Mouse (Mus musculus): ENCODE measurements around the gene Rnf182. TPM values are rescaled to one million over a fixed set of nuclear protein-coding genes. Genes with fewer than 3 reads are reported as not detected.

The Rnf182 gene
- total RNA-seq (2021) (under 1 TPM; 0.05 to 0.07 TPM), polyA plus RNA-seq (2012; rRNA removed) (0.12 and 0.16 TPM in 2 replicates)
- long read RNA-seq = 0 reads

- Histone ChIP-seq H3K79me2 (replicated peaks; ENCODE audit: control insufficient read depth, insufficient read depth, low read length) (no peaks in the 10 kb centered on the region), H3K4me1 (ENCODE audit: control insufficient read depth, insufficient read depth, low read length) (peaks cover 2% of the 10 kb centered on the region; the same call in 1 of the 2 replicates), H3K36me3 (ENCODE audit: control insufficient read depth, insufficient read depth, low read length) (no peaks in the 10 kb centered on the region), H3K4me3 (peak within 1 kb of the TSS; percentile 57), H3K27ac (no peak within 1 kb of the TSS), H3K27me3 (ENCODE audit: control insufficient read depth, insufficient read depth, low read length) (peaks cover 4% of the 10 kb centered on the region), H3K9ac (ENCODE audit: low read depth, low read length) (peak within 1 kb of the TSS; percentile 68)
- intact Hi-C loops (cut with DNase I) = no loop called here
- TF ChIP-seq EP300 (IDR thresholded peaks at IDR 0.05; ENCODE audit: insufficient read depth, low read depth, low read length) (no peak), POLR2A (IDR thresholded peaks at IDR 0.05; ENCODE audit: insufficient read depth, low read depth, low read length) (no peak), CTCF (IDR thresholded peaks at IDR 0.05) (no peak)
- peak; percentile 74 to 78 for DNase-seq
- WGBS = 2% methylated on average over 57 of the region's 58 CpGs
Observed at GRCm38 (mm10) chr13:43615577-43616254, at the start of gene Rnf182. TSS of gene Rnf182 (plus strand) at chr13:43615710.

- 90% methylated on average over 8 of the region's 8 CpGs for WGBS
- intact Hi-C loops (cut with DNase I) = no loop called here
- peak in 1 of 2 experiments; percentile 11 for DNase-seq
Observed at GRCm38 (mm10) chr13:43566184-43566583, 49.3 kb upstream of the Rnf182 start.

GRCm38 (mm10) chr13:43567141-43567891 is 48.2 kb upstream of the Rnf182 start:
- Histone ChIP-seq H3K36me3 (ENCODE audit: control insufficient read depth, insufficient read depth, low read length) (no peaks in the 10 kb centered on the region), H3K79me2 (replicated peaks; ENCODE audit: control insufficient read depth, insufficient read depth, low read length) (no peaks in the 10 kb centered on the region), H3K4me1 (ENCODE audit: control insufficient read depth, insufficient read depth, low read length) (no peaks in the 10 kb centered on the region; the same call in 1 of the 2 replicates), H3K27me3 (ENCODE audit: control insufficient read depth, insufficient read depth, low read length) (no peaks in the 10 kb centered on the region), H3K27ac (no peak overlapping the region), H3K9ac (ENCODE audit: low read depth, low read length) (no peak overlapping the region), H3K4me3 (no peak overlapping the region)
- 64% methylated on average over 25 of the region's 25 CpGs for WGBS
- peak in 1 of 2 experiments; percentile 33 for DNase-seq
- TF ChIP-seq CTCF (IDR thresholded peaks at IDR 0.05) (no peak), EP300 (IDR thresholded peaks at IDR 0.05; ENCODE audit: insufficient read depth, low read depth, low read length) (no peak), POLR2A (IDR thresholded peaks at IDR 0.05; ENCODE audit: insufficient read depth, low read depth, low read length) (no peak)
- intact Hi-C loops (cut with DNase I) = no loop called here

More at GRCm38 (mm10) chr13:43566184-43566583, 49.3 kb upstream of the Rnf182 start:
- no peaks in the 10 kb centered on the region for H3K36me3 ChIP-seq (ENCODE audit: control insufficient read depth, insufficient read depth, low read length)
- H3K4me3 ChIP-seq = no peak overlapping the region
- no peaks in the 10 kb centered on the region for H3K27me3 ChIP-seq (ENCODE audit: control insufficient read depth, insufficient read depth, low read length)
- H3K9ac ChIP-seq (ENCODE audit: low read depth, low read length) = no peak overlapping the region
- H3K27ac ChIP-seq = no peak overlapping the region
- H3K4me1 ChIP-seq (ENCODE audit: control insufficient read depth, insufficient read depth, low read length) = peaks cover 1% of the 10 kb centered on the region
- no peaks in the 10 kb centered on the region for H3K79me2 ChIP-seq (replicated peaks; ENCODE audit: control insufficient read depth, insufficient read depth, low read length)
- TF ChIP-seq EP300 (IDR thresholded peaks at IDR 0.05; ENCODE audit: insufficient read depth, low read depth, low read length) (no peak), POLR2A (IDR thresholded peaks at IDR 0.05; ENCODE audit: insufficient read depth, low read depth, low read length) (no peak), CTCF (IDR thresholded peaks at IDR 0.05) (no peak)

- TF ChIP-seq CTCF (IDR thresholded peaks at IDR 0.05) (no peak), POLR2A (IDR thresholded peaks at IDR 0.05; ENCODE audit: insufficient read depth, low read depth, low read length) (no peak), EP300 (IDR thresholded peaks at IDR 0.05; ENCODE audit: insufficient read depth, low read depth, low read length) (no peak)
- no peaks in the 10 kb centered on the region for H3K79me2 ChIP-seq (replicated peaks; ENCODE audit: control insufficient read depth, insufficient read depth, low read length)
- H3K4me3 ChIP-seq = no peak overlapping the region
- no peak overlapping the region for H3K27ac ChIP-seq
- intact Hi-C loops (cut with DNase I) = no loop called here
- DNase-seq = no peak
- 43% methylated on average over 2 of the region's 2 CpGs for WGBS
- H3K36me3 ChIP-seq (ENCODE audit: control insufficient read depth, insufficient read depth, low read length) = no peaks in the 10 kb centered on the region
- no peak overlapping the region for H3K9ac ChIP-seq (ENCODE audit: low read depth, low read length)
- no peaks in the 10 kb centered on the region for H3K4me1 ChIP-seq (ENCODE audit: control insufficient read depth, insufficient read depth, low read length)
- no peaks in the 10 kb centered on the region for H3K27me3 ChIP-seq (ENCODE audit: control insufficient read depth, insufficient read depth, low read length)
Observed at GRCm38 (mm10) chr13:43573979-43574378, 41.5 kb upstream of the Rnf182 start.

GRCm38 (mm10) chr13:43575431-43575830 is 40.1 kb upstream of the Rnf182 start:
- intact Hi-C loops (cut with DNase I) = no loop called here
- DNase-seq = no peak
- Histone ChIP-seq H3K4me1 (ENCODE audit: control insufficient read depth, insufficient read depth, low read length) (no peaks in the 10 kb centered on the region), H3K9ac (ENCODE audit: low read depth, low read length) (no peak overlapping the region), H3K36me3 (ENCODE audit: control insufficient read depth, insufficient read depth, low read length) (no peaks in the 10 kb centered on the region), H3K79me2 (replicated peaks; ENCODE audit: control insufficient read depth, insufficient read depth, low read length) (no peaks in the 10 kb centered on the region), H3K27me3 (ENCODE audit: control insufficient read depth, insufficient read depth, low read length) (no peaks in the 10 kb centered on the region), H3K27ac (no peak overlapping the region), H3K4me3 (no peak overlapping the region)
- 94% methylated on average over 5 of the region's 5 CpGs for WGBS
- no peak for TF ChIP-seq POLR2A (IDR thresholded peaks at IDR 0.05; ENCODE audit: insufficient read depth, low read depth, low read length)
- TF ChIP-seq CTCF (IDR thresholded peaks at IDR 0.05) = no peak
- no peak for TF ChIP-seq EP300 (IDR thresholded peaks at IDR 0.05; ENCODE audit: insufficient read depth, low read depth, low read length)

GRCm38 (mm10) chr13:43577254-43577653 is 38.3 kb upstream of the Rnf182 start:
- Histone ChIP-seq H3K27ac (no peak overlapping the region), H3K4me3 (no peak overlapping the region), H3K9ac (ENCODE audit: low read depth, low read length) (no peak overlapping the region), H3K27me3 (ENCODE audit: control insufficient read depth, insufficient read depth, low read length) (no peaks in the 10 kb centered on the region), H3K4me1 (ENCODE audit: control insufficient read depth, insufficient read depth, low read length) (no peaks in the 10 kb centered on the region), H3K36me3 (ENCODE audit: control insufficient read depth, insufficient read depth, low read length) (no peaks in the 10 kb centered on the region), H3K79me2 (replicated peaks; ENCODE audit: control insufficient read depth, insufficient read depth, low read length) (no peaks in the 10 kb centered on the region)
- TF ChIP-seq EP300 (IDR thresholded peaks at IDR 0.05; ENCODE audit: insufficient read depth, low read depth, low read length) (no peak), CTCF (IDR thresholded peaks at IDR 0.05) (peak; percentile 64)
- no peak for DNase-seq
- 71% methylated on average over 5 of the region's 5 CpGs for WGBS
- intact Hi-C loops (cut with DNase I) = no loop called here

All from heart, adult 2 months (tissue).